Mouse (Mus musculus) left cerebral cortex, postnatal 10 days (tissue): ENCODE results near the gene Ldah. TPM values are rescaled to one million over a fixed set of nuclear protein-coding genes. Genes with fewer than 3 reads are reported as not detected.

Experiments used
- DNase-seq, 2 experiments: peaks; one replicate each; pipeline ENCODE4 v3.0.0; 2021 to 2022; ENCODE audit warnings: low spot score in 2 of 2, mixed read lengths in 1 of 2; ENCODE audit errors: extremely low spot score in 1 of 2
- intact Hi-C: fragments of 180-260 bp; cut with DNase I; formaldehyde crosslinking; loops from one replicate; pipeline ENCODE4 v1.15.1; 2025
- total RNA-seq, 2 experiments: library from RNA; stranded (reverse); gene quantifications; 2 replicates each; pipeline ENCODE4 v1.2.3; 2021

The Ldah gene
- total RNA-seq, 2 experiments from 2014 or later, result 37.5 to 43.8 TPM

- DNase-seq, result no peak
- intact Hi-C loops, result no loop called here
Measured at GRCm38 (mm10) chr12:8333617-8334016, 125.7 kb downstream of the Ldah start.

GRCm38 (mm10) chr12:8334261-8334660 lies 126.4 kb downstream of the Ldah start:
- no peak for DNase-seq
- intact Hi-C loops, result no loop called here

Other genes with a start within 250 kb of the Ldah start
- under 1 TPM; 0.08 to 0.13 TPM for gene Apob, start 230.5 kb upstream of the Ldah start, total RNA-seq
- gene Gdf7, start 93.8 kb downstream of the Ldah start, total RNA-seq, result under 1 TPM in 1 of 2 experiments, not detected in 1; 0.24 TPM
- gene Hs1bp3, start 105.3 kb downstream of the Ldah start, total RNA-seq, result 10 to 100 TPM in 1 of 2 experiments, 1 to 10 TPM in 1; 9.4 to 10.1 TPM